Mouse (Mus musculus) limb, embryonic 13.5 days (tissue): Measurements from ENCODE around the gene Phyhd1. TPM values are rescaled to one million over a fixed set of nuclear protein-coding genes. Genes with fewer than 3 reads are reported as not detected.

Source experiments
- polyA plus RNA-seq: library from polyadenylated mRNA; unstranded; fragments of >200 nt; fragmentation: Nextera tagmentation; extraction: Ambion mirVana; gene quantifications from 2 replicates; pipeline ENCODE4 v1.2.1, GENCODE M21; 2015

Gene Phyhd1
- polyA plus RNA-seq, 1 experiment from 2014 or later = 4.1 TPM

Other genes with a start within 250 kb of the Phyhd1 start
- gene Wdr34, start 217.3 kb upstream of the Phyhd1 start, polyA plus RNA-seq = 40.4 and 42.5 TPM in 2 replicates
- 514 and 554 TPM in 2 replicates for gene Set, start 208.8 kb upstream of the Phyhd1 start, polyA plus RNA-seq
- 8.6 and 10.0 TPM in 2 replicates for gene Pkn3, start 188.5 kb upstream of the Phyhd1 start, polyA plus RNA-seq
- 25.3 and 27.9 TPM in 2 replicates for gene Zdhhc12, start 172.6 kb upstream of the Phyhd1 start, polyA plus RNA-seq
- gene Zer1, start 141.6 kb upstream of the Phyhd1 start, polyA plus RNA-seq = 11.2 and 12.5 TPM in 2 replicates
- gene Tbc1d13, start 132.5 kb upstream of the Phyhd1 start, polyA plus RNA-seq = 10.1 and 10.7 TPM in 2 replicates
- 17.2 and 19.2 TPM in 2 replicates for gene Endog, start 94.7 kb upstream of the Phyhd1 start, polyA plus RNA-seq
- gene Spout1, start 87.7 kb upstream of the Phyhd1 start, polyA plus RNA-seq = 87.8 and 96.7 TPM in 2 replicates
- 7.8 and 8.1 TPM in 2 replicates for gene Kyat1, start 60.4 kb upstream of the Phyhd1 start, polyA plus RNA-seq
- gene Lrrc8a, start 28.5 kb upstream of the Phyhd1 start, polyA plus RNA-seq = 49.1 and 51.6 TPM in 2 replicates
- gene Gm28035, start 25.6 kb upstream of the Phyhd1 start, polyA plus RNA-seq = 0.22 TPM in 1 of 2 replicates, not detected in the other
- not detected in 2 replicates for gene Gm28038, start 14.8 kb downstream of the Phyhd1 start, polyA plus RNA-seq
- gene Dolk, start 20.1 kb downstream of the Phyhd1 start, polyA plus RNA-seq = 30.8 and 32.0 TPM in 2 replicates
- gene Nup188, start 20.2 kb downstream of the Phyhd1 start, polyA plus RNA-seq = 33.7 and 41.2 TPM in 2 replicates
- gene Sh3glb2, start 93.1 kb downstream of the Phyhd1 start, polyA plus RNA-seq = 82.7 and 85.0 TPM in 2 replicates
- gene Miga2, start 98.0 kb downstream of the Phyhd1 start, polyA plus RNA-seq = 24.3 and 26.6 TPM in 2 replicates
- gene Dolpp1, start 126.1 kb downstream of the Phyhd1 start, polyA plus RNA-seq = 33.1 and 33.5 TPM in 2 replicates
- 28.0 and 31.1 TPM in 2 replicates for gene Crat, start 149.6 kb downstream of the Phyhd1 start, polyA plus RNA-seq
- 144 and 150 TPM in 2 replicates for gene Ptpa, start 149.8 kb downstream of the Phyhd1 start, polyA plus RNA-seq
- 2.9 and 3.0 TPM in 2 replicates for gene Ier5l, start 208.0 kb downstream of the Phyhd1 start, polyA plus RNA-seq